Mouse (Mus musculus): ENCODE results near the gene Hoxd1. TPM values are rescaled to one million over a fixed set of nuclear protein-coding genes. Genes with fewer than 3 reads are reported as not detected.

Gene Hoxd1
- polyA plus RNA-seq, 1 experiment = not detected

GRCm38 (mm10) chr2:74781386-74781785, 18.6 kb downstream of the Hoxd1 start:
- Histone ChIP-seq H3K27me3 (ENCODE audit: control insufficient read depth, insufficient read depth, low read length, poor library complexity, severe bottlenecking) (no peaks in the 10 kb centered on the region), H3K27ac (ENCODE audit: insufficient read depth, low read length) (no peak overlapping the region), H3K9ac (ENCODE audit: low read depth, poor library complexity, severe bottlenecking) (no peak overlapping the region), H3K9me3 (replicated peaks; ENCODE audit: control insufficient read depth, insufficient read depth, low read length, poor library complexity, severe bottlenecking) (no peaks in the 10 kb centered on the region), H3K4me1 (ENCODE audit: control insufficient read depth, insufficient read depth, low read length) (no peaks in the 10 kb centered on the region), H3K4me3 (ENCODE audit: low read depth, low read length) (no peak overlapping the region), H3K36me3 (ENCODE audit: control insufficient read depth, insufficient read depth, low read length, poor library complexity, severe bottlenecking) (no peaks in the 10 kb centered on the region)
- TF ChIP-seq POLR2A (IDR thresholded peaks at IDR 0.05; ENCODE audit: insufficient read depth, low read length) (no peak), CTCF (IDR thresholded peaks at IDR 0.05; ENCODE audit: low read depth, low read length) (no peak), EP300 (IDR thresholded peaks at IDR 0.05; ENCODE audit: insufficient read depth, low read depth, low read length) (no peak)

GRCm38 (mm10) chr2:74795531-74795930, 32.8 kb downstream of the Hoxd1 start:
- TF ChIP-seq POLR2A (IDR thresholded peaks at IDR 0.05; ENCODE audit: insufficient read depth, low read length) (no peak), CTCF (IDR thresholded peaks at IDR 0.05; ENCODE audit: low read depth, low read length) (no peak), EP300 (IDR thresholded peaks at IDR 0.05; ENCODE audit: insufficient read depth, low read depth, low read length) (no peak)
- no peaks in the 10 kb centered on the region for H3K27me3 ChIP-seq (ENCODE audit: control insufficient read depth, insufficient read depth, low read length, poor library complexity, severe bottlenecking)
- H3K4me3 ChIP-seq (ENCODE audit: low read depth, low read length) = no peak overlapping the region
- H3K36me3 ChIP-seq (ENCODE audit: control insufficient read depth, insufficient read depth, low read length, poor library complexity, severe bottlenecking) = no peaks in the 10 kb centered on the region
- no peaks in the 10 kb centered on the region for H3K4me1 ChIP-seq (ENCODE audit: control insufficient read depth, insufficient read depth, low read length)
- H3K27ac ChIP-seq (ENCODE audit: insufficient read depth, low read length) = no peak overlapping the region
- H3K9me3 ChIP-seq (replicated peaks; ENCODE audit: control insufficient read depth, insufficient read depth, low read length, poor library complexity, severe bottlenecking) = no peaks in the 10 kb centered on the region
- H3K9ac ChIP-seq (ENCODE audit: low read depth, poor library complexity, severe bottlenecking) = no peak overlapping the region

- H3K4me3 ChIP-seq (ENCODE audit: low read depth, low read length) = no peak overlapping the region
- no peak for TF ChIP-seq POLR2A (IDR thresholded peaks at IDR 0.05; ENCODE audit: insufficient read depth, low read length)
- no peak for TF ChIP-seq CTCF (IDR thresholded peaks at IDR 0.05; ENCODE audit: low read depth, low read length)
- no peak for TF ChIP-seq EP300 (IDR thresholded peaks at IDR 0.05; ENCODE audit: insufficient read depth, low read depth, low read length)
- no peaks in the 10 kb centered on the region for H3K36me3 ChIP-seq (ENCODE audit: control insufficient read depth, insufficient read depth, low read length, poor library complexity, severe bottlenecking)
- H3K9ac ChIP-seq (ENCODE audit: low read depth, poor library complexity, severe bottlenecking) = no peak overlapping the region
- H3K9me3 ChIP-seq (replicated peaks; ENCODE audit: control insufficient read depth, insufficient read depth, low read length, poor library complexity, severe bottlenecking) = no peaks in the 10 kb centered on the region
- H3K4me1 ChIP-seq (ENCODE audit: control insufficient read depth, insufficient read depth, low read length) = no peaks in the 10 kb centered on the region
- H3K27ac ChIP-seq (ENCODE audit: insufficient read depth, low read length) = no peak overlapping the region
- no peaks in the 10 kb centered on the region for H3K27me3 ChIP-seq (ENCODE audit: control insufficient read depth, insufficient read depth, low read length, poor library complexity, severe bottlenecking)
These were observed 45.7 kb downstream of the Hoxd1 start for GRCm38 (mm10) chr2:74808431-74808830.

Other genes with a start within 250 kb of the Hoxd1 start
- 38.9 and 41.4 TPM in 2 replicates for gene Lnpk, start 183.5 kb upstream of the Hoxd1 start, polyA plus RNA-seq (2011; ENCODE audit: insufficient read depth, insufficient read length, low read depth, missing spikeins)
- gene Evx2, start 103.4 kb upstream of the Hoxd1 start, polyA plus RNA-seq (2011; ENCODE audit: insufficient read depth, insufficient read length, low read depth, missing spikeins) = not detected in 2 replicates
- not detected in 2 replicates for gene Hoxd13, start 94.7 kb upstream of the Hoxd1 start, polyA plus RNA-seq (2011; ENCODE audit: insufficient read depth, insufficient read length, low read depth, missing spikeins)
- not detected in 2 replicates for gene Hoxd12, start 88.0 kb upstream of the Hoxd1 start, polyA plus RNA-seq (2011; ENCODE audit: insufficient read depth, insufficient read length, low read depth, missing spikeins)
- not detected in 2 replicates for gene Hoxd11, start 83.4 kb upstream of the Hoxd1 start, polyA plus RNA-seq (2011; ENCODE audit: insufficient read depth, insufficient read length, low read depth, missing spikeins)
- gene Hoxd10, start 71.1 kb upstream of the Hoxd1 start, polyA plus RNA-seq (2011; ENCODE audit: insufficient read depth, insufficient read length, low read depth, missing spikeins) = not detected in 2 replicates
- 0.52 and 0.75 TPM in 2 replicates for gene Hoxd9, start 65.3 kb upstream of the Hoxd1 start, polyA plus RNA-seq (2011; ENCODE audit: insufficient read depth, insufficient read length, low read depth, missing spikeins)
- gene Hoxd8, start 58.4 kb upstream of the Hoxd1 start, polyA plus RNA-seq (2011; ENCODE audit: insufficient read depth, insufficient read length, low read depth, missing spikeins) = 0.76 and 2.1 TPM in 2 replicates
- gene Hoxd3, start 51.1 kb upstream of the Hoxd1 start, polyA plus RNA-seq (2011; ENCODE audit: insufficient read depth, insufficient read length, low read depth, missing spikeins) = not detected in 2 replicates
- 0.40 TPM in 1 of 2 replicates, not detected in the other for gene Hoxd4, start 51.1 kb upstream of the Hoxd1 start, polyA plus RNA-seq (2011; ENCODE audit: insufficient read depth, insufficient read length, low read depth, missing spikeins)
- gene Gm28230, start 36.3 kb upstream of the Hoxd1 start, polyA plus RNA-seq (2011; ENCODE audit: insufficient read depth, insufficient read length, low read depth, missing spikeins) = not detected in 2 replicates
- gene Mtx2, start 62.8 kb downstream of the Hoxd1 start, polyA plus RNA-seq (2011; ENCODE audit: insufficient read depth, insufficient read length, low read depth, missing spikeins) = 53.8 and 58.0 TPM in 2 replicates

Measured in ES-Bruce4 (cell line).